Mouse (Mus musculus): ENCODE results near the gene Lamc3.

Gene Lamc3

DNA sequence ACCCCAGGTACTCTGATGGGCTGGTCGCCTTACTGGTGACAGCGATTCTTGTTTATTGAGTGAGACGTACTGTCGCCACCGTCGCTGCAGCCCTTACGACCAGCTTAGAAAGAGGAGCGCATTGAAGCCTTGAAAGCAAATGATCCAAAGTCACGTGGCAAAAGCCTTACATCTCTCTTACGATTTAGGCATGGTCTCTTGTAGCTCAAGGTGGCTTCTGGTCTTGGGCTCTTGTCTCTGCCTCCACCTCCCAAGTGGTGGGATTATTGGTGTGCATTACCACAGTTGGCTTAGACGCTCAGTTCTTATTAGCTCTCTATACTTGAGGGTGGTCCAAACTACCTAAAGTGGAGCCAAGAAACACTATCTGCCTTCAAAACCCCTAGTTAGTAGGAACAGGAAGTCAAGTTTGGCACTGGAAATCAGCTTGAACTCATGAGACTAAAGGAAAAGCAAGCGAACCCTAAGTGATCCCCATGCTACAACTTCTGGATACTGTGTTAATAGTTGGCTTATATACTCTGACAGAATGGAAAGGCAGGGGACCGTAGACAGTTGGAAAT is 87.8 kb downstream of the Lamc3 start:
- DNase-seq (ENCODE audit: low spot score) = peak; percentile 13

DNA sequence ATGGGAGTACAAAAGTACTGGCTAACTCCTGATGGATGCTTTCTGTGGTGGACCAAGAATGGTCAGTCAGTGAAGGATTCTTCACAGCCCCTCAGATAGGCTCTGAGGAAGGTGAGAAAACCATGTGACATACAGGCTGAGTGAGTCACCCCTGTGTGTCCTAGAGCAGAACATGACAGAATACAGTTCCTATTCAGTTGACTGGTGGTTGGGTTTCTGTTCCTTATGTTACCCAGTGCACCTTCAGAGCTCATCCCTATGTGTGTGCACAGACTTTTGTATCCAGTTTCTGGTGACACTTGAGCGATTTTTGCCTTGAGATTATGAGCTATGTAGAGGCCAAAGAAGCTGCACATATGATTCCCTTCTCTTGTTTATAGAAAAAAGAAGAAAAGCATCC is 100.7 kb downstream of the Lamc3 start:
- DNase-seq (ENCODE audit: low spot score) = no peak

DNA sequence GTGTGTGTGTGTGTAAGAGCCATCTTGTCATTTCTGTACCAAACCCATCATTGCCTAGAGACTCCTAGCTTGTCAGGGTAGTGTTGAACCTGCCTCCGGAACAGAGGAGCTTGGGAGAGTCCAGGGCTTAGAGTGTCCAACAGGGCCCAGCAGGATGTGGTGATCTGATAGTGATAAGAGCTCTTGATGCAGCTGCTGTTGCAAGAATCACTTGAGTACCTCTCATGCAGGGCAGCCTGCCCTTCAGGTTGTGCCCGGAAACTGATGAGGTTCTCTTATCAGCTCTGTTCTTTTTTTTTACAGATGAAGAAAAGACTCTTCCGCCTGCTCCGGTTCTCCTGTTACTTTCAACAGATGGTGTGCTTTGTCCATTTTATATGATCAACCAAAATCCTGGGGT is 103.9 kb downstream of the Lamc3 start:
- no peak for DNase-seq (ENCODE audit: low spot score)

DNA sequence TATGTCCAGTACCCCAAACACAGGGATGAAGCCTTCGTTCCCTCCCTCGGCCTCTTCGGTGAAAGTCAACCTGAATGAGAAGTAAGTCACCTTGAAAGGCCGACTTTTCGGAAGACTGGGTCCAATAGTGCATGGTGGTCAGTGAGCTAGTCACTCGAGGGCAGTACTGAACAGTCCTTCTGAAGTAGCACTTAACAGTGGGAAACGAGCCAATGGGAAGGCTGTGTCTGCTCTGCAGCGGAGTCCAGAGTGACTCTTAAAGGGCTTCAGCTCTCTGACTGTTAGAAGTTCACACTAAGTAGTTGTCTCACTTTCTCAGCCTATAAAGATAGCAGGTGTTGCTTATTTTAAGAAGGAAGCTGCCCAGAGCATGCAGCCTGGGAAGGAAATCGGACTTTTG is 107.8 kb downstream of the Lamc3 start:
- no peak for DNase-seq (ENCODE audit: low spot score)

DNA sequence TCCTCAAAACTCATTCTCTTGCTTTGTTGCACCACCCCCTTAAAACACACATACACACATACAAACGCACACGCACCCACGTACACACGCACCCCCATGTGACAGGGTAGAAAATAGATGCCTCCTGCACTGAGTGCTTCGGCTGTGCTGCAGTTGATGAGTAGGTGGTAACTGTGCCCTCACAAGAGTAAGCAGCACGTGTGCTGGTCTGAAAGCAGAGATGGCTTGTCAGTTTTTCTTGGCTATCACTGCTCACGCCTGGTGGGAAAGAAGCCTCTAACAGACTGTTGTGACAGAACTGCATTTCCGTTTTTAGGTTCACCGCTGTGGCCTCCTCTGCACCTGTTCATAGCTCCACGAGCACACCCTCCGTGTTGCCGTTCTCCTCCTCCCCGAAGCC is 109.0 kb downstream of the Lamc3 start:
- no peak for DNase-seq (ENCODE audit: low spot score)

Measured in embryo, embryonic 10.5 days (tissue).